Mouse (Mus musculus) spleen, adult 2 months (tissue): Measurements from ENCODE around the gene A630095N17Rik. TPM values are rescaled to one million over a fixed set of nuclear protein-coding genes. Genes with fewer than 3 reads are reported as not detected.
A peak's percentile ranks its signal among the peaks of the same experiment; 100 is the strongest.

Source experiments
- DNase-seq, 2 experiments: peaks; one replicate each; pipeline versions ENCODE4 v3.0.0 to v3.0.0-alpha.2; 2012 to 2021; ENCODE audit warnings: low spot score in 2 of 2, low read depth in 1 of 2
- H3K27ac ChIP-seq: fragments of 200-500 bp; 2 replicates; pipeline ENCODE4 v1.5.1; 2012; ENCODE audit warnings: low read length, inconsistent platforms; ENCODE audit not compliant: insufficient read depth
- H3K27me3 ChIP-seq: fragments of 200-500 bp; 2 replicates; pipeline ENCODE4 v1.6.1; 2012; ENCODE audit warnings: mild to moderate bottlenecking, moderate library complexity, low read length, inconsistent platforms; ENCODE audit not compliant: control insufficient read depth, insufficient read depth
- H3K36me3 ChIP-seq: fragments of 200-500 bp; 2 replicates; pipeline ENCODE4 v1.6.1; 2012; ENCODE audit warnings: mild to moderate bottlenecking, low read length, inconsistent platforms; ENCODE audit not compliant: control insufficient read depth, insufficient read depth
- H3K4me1 ChIP-seq: fragments of 200-500 bp; 2 replicates; pipeline ENCODE4 v1.6.1; 2011; ENCODE audit warnings: inconsistent platforms; ENCODE audit not compliant: control insufficient read depth, insufficient read depth, insufficient read length
- H3K4me3 ChIP-seq: fragments of 200-500 bp; 2 replicates; pipeline ENCODE4 v1.5.1; 2011; ENCODE audit warnings: mild to moderate bottlenecking, inconsistent platforms; ENCODE audit not compliant: insufficient read depth, insufficient read length; ENCODE audit errors: extremely low read depth
- CTCF ChIP-seq: fragments of 200-500 bp; IDR thresholded peaks from 2 replicates; pipeline ENCODE4 v1.5.1; 2011; ENCODE audit warnings: mild to moderate bottlenecking, inconsistent platforms; ENCODE audit not compliant: insufficient read depth, insufficient read length, insufficient replicate concordance; ENCODE audit errors: extremely low read depth
- POLR2A ChIP-seq: fragments of 200-500 bp; IDR thresholded peaks from 2 replicates; pipeline ENCODE4 v1.6.1; 2011; ENCODE audit warnings: low read depth, low read length, inconsistent platforms
- WGBS: fragments of 180-500 bp; shearing (Covaris S2); methylation state at CpG from one replicate; pipeline ENCODE4 v1.1.7; 2018; 5-methylcytosine and 5-hydroxymethylcytosine counted together
- polyA plus RNA-seq: library from polyadenylated mRNA; depleted of rRNA; stranded (reverse); fragments of >200 nt; gene quantifications from 2 replicates; pipeline ENCODE4 v1.2.3, GENCODE M21; 2012

The A630095N17Rik gene
- polyA plus RNA-seq, 1 experiment, result 0.19 TPM

GRCm38 (mm10) chr1:75219078-75219477 is 12.8 kb downstream of the A630095N17Rik start:
- WGBS, result 1% methylated on average over 24 of the region's 24 CpGs
- H3K4me3 ChIP-seq, result peak overlapping the region; percentile 86
- peak; percentile 86 to 96 for DNase-seq
- H3K27me3 ChIP-seq, result no peaks in the 10 kb centered on the region
- H3K36me3 ChIP-seq, result peaks cover 19% of the 10 kb centered on the region
- H3K27ac ChIP-seq, result peak overlapping the region; percentile 82
- TF ChIP-seq POLR2A (peak; percentile 99), CTCF (peak; percentile 36; the same call in 1 of the 2 replicates)
- H3K4me1 ChIP-seq, result peaks cover 22% of the 10 kb centered on the region; the same call in 1 of the 2 replicates

- peak overlapping the region; percentile 82 for H3K27ac ChIP-seq
- H3K36me3 ChIP-seq, result peaks cover 20% of the 10 kb centered on the region
- peak in 1 of 2 experiments; percentile 72 for DNase-seq
- peak overlapping the region; percentile 86 for H3K4me3 ChIP-seq
- WGBS, result 1% methylated on average over 38 of the region's 38 CpGs
- H3K27me3 ChIP-seq, result no peaks in the 10 kb centered on the region
- H3K4me1 ChIP-seq, result peaks cover 18% of the 10 kb centered on the region; the same call in 1 of the 2 replicates
- no peak for TF ChIP-seq CTCF
- TF ChIP-seq POLR2A, result no peak; the same call in 1 of the 2 replicates
These were observed 13.5 kb downstream of the A630095N17Rik start for GRCm38 (mm10) chr1:75218227-75219001.

GRCm38 (mm10) chr1:75217893-75218226 is 14.0 kb downstream of the A630095N17Rik start:
- no peak for TF ChIP-seq POLR2A
- TF ChIP-seq CTCF, result no peak
- Histone ChIP-seq H3K4me3 (peak overlapping the region; percentile 86), H3K27ac (peak overlapping the region; percentile 34), H3K4me1 (peaks cover 20% of the 10 kb centered on the region; the same call in 1 of the 2 replicates), H3K36me3 (peaks cover 20% of the 10 kb centered on the region), H3K27me3 (no peaks in the 10 kb centered on the region)
- 2% methylated on average over 6 of the region's 6 CpGs for WGBS
- DNase-seq, result no peak

GRCm38 (mm10) chr1:75216797-75217585 is 14.9 kb downstream of the A630095N17Rik start:
- H3K4me3 ChIP-seq, result peak overlapping the region; percentile 86
- peaks cover 24% of the 10 kb centered on the region; the same call in 1 of the 2 replicates for H3K4me1 ChIP-seq
- H3K27ac ChIP-seq, result peak overlapping the region; percentile 50
- TF ChIP-seq CTCF (no peak), POLR2A (no peak)
- DNase-seq, result no peak
- H3K36me3 ChIP-seq, result peaks cover 20% of the 10 kb centered on the region
- H3K27me3 ChIP-seq, result no peaks in the 10 kb centered on the region
- WGBS, result 55% methylated on average over 13 of the region's 13 CpGs

GRCm38 (mm10) chr1:75215785-75216184 is 16.1 kb downstream of the A630095N17Rik start:
- Histone ChIP-seq H3K36me3 (peaks cover 20% of the 10 kb centered on the region), H3K4me3 (no peak overlapping the region), H3K27ac (no peak overlapping the region), H3K27me3 (no peaks in the 10 kb centered on the region), H3K4me1 (peaks cover 28% of the 10 kb centered on the region; the same call in 1 of the 2 replicates)
- TF ChIP-seq CTCF, result no peak
- TF ChIP-seq POLR2A, result no peak
- DNase-seq, result no peak
- 87% methylated on average over 9 of the region's 9 CpGs for WGBS

- TF ChIP-seq CTCF, result no peak
- TF ChIP-seq POLR2A, result no peak
- Histone ChIP-seq H3K27ac (no peak overlapping the region), H3K36me3 (peaks cover 20% of the 10 kb centered on the region), H3K4me3 (no peak overlapping the region), H3K4me1 (peaks cover 28% of the 10 kb centered on the region; the same call in 1 of the 2 replicates), H3K27me3 (no peaks in the 10 kb centered on the region)
- no peak for DNase-seq
- 60% methylated on average over 5 of the region's 5 CpGs for WGBS
These were observed 17.0 kb downstream of the A630095N17Rik start for GRCm38 (mm10) chr1:75214886-75215285.

- H3K36me3 ChIP-seq, result peaks cover 20% of the 10 kb centered on the region
- 75% methylated on average over 2 of the region's 2 CpGs for WGBS
- H3K27ac ChIP-seq, result peak overlapping the region; percentile 16; the same call in 1 of the 2 replicates
- H3K4me3 ChIP-seq, result no peak overlapping the region
- H3K4me1 ChIP-seq, result peaks cover 26% of the 10 kb centered on the region; the same call in 1 of the 2 replicates
- TF ChIP-seq POLR2A (no peak), CTCF (no peak)
- H3K27me3 ChIP-seq, result no peaks in the 10 kb centered on the region
- no peak for DNase-seq
These were observed 17.5 kb downstream of the A630095N17Rik start for GRCm38 (mm10) chr1:75214442-75214841.
